Mouse (Mus musculus) liver, embryonic 14.5 days (tissue): Measurements from ENCODE around the gene Tex19.1.

Experiments
- CTCF ChIP-seq: IDR thresholded peaks from 2 replicates; pipeline ENCODE4 v1.5.1; 2016; ENCODE audit warnings: antibody characterized with exemption, low read depth, control low read depth
- EP300 ChIP-seq: IDR thresholded peaks from 2 replicates; pipeline ENCODE4 v1.6.1; 2016; ENCODE audit warnings: antibody characterized with exemption, low read depth

GRCm38 (mm10) chr11:121125522-121126172, 20.3 kb upstream of the Tex19.1 start:
- TF ChIP-seq EP300 (no peak), CTCF (no peak)
